Mouse (Mus musculus) midbrain, embryonic 13.5 days (tissue): ENCODE results near the gene Mab21l1. TPM values are rescaled to one million over a fixed set of nuclear protein-coding genes. Genes with fewer than 3 reads are reported as not detected.

Source experiments
- ATAC-seq: fragments of 200-750 bp; cut with Nextera tagmentation; 2 replicates; pipeline ENCODE4 v1.8.0; 2017; ENCODE audit warnings: mild to moderate bottlenecking, moderate TSS enrichment, moderate library complexity
- H3K27ac ChIP-seq: fragments of 300-500 bp; sonication (generic); 2 replicates; pipeline ENCODE4 v1.5.1; 2015; ENCODE audit warnings: inconsistent platforms, mild to moderate bottlenecking, moderate library complexity
- H3K27me3 ChIP-seq: fragments of 300-500 bp; sonication (generic); 2 replicates; pipeline ENCODE4 v1.6.1; 2015; ENCODE audit warnings: mild to moderate bottlenecking, inconsistent platforms
- H3K36me3 ChIP-seq: fragments of 300-500 bp; sonication (generic); 2 replicates; pipeline ENCODE4 v1.6.1; 2015; ENCODE audit warnings: mild to moderate bottlenecking, inconsistent platforms
- H3K4me1 ChIP-seq: fragments of 300-500 bp; sonication (generic); replicated peaks from 2 replicates; pipeline ENCODE4 v1.6.1; 2015; ENCODE audit warnings: inconsistent platforms
- H3K4me2 ChIP-seq: fragments of 300-500 bp; sonication (generic); replicated peaks from 2 replicates; pipeline ENCODE4 v1.6.1; 2015; ENCODE audit warnings: moderate library complexity, mild to moderate bottlenecking, inconsistent platforms
- H3K4me3 ChIP-seq: fragments of 300-500 bp; sonication (generic); replicated peaks from 2 replicates; pipeline ENCODE4 v1.5.1; 2015; ENCODE audit warnings: mild to moderate bottlenecking, inconsistent platforms
- H3K9ac ChIP-seq: fragments of 300-500 bp; sonication (generic); replicated peaks from 2 replicates; pipeline ENCODE4 v1.6.1; 2015; ENCODE audit warnings: mild to moderate bottlenecking, inconsistent platforms
- H3K9me3 ChIP-seq: fragments of 300-500 bp; sonication (generic); 2 replicates; pipeline ENCODE4 v1.6.1; 2016; ENCODE audit warnings: mild to moderate bottlenecking, inconsistent platforms
- WGBS: fragments of 180-500 bp; shearing (Covaris S2); methylation state at CpG from one replicate; pipeline ENCODE4 v1.1.7; 2015; 5-methylcytosine and 5-hydroxymethylcytosine counted together
- polyA plus RNA-seq: library from polyadenylated mRNA; unstranded; fragments of >200 nt; fragmentation: Nextera tagmentation; extraction: Ambion mirVana; gene quantifications from 2 replicates; pipeline ENCODE4 v1.2.1, GENCODE M21; 2015

Gene Mab21l1
- 157 and 181 TPM in 2 replicates for polyA plus RNA-seq

DNA sequence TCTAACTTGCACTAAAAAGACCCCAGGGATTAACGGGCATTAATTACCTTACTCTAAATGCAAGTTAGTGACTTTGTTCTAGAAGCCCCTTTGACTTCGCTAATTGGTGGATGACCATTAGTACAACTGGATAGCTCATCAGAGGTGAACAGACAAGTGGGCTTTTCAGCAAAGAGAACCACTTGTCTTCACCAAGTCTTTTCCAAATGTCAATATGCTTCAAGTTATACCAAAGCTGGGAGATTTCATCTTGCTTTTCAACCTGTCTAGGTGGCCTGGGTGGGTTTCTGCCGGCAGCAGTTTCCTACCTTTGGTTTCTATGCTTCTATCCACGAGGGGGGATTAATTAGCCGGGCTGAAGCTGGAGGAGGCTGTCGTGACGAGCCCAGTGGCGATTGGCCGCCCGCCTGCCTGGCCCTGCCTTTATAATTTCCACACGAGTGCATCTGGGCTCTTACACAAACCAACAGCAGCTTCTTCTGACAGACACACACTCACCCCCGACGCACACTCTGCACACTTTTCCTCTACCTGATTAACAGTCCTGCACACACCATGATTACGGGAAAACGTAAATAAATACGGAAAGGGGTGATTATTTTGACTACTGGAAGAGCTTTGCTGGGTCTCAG lies at the start of gene Mab21l1:
Gene Mab21l1 (plus strand): TSS at position 455 of the 632 bp plus-strand sequence.
- H3K27ac ChIP-seq = peak within 1 kb of the TSS; percentile 94
- no peaks in the 10 kb centered on the region for H3K36me3 ChIP-seq
- peaks cover 58% of the 10 kb centered on the region for H3K4me1 ChIP-seq
- H3K9ac ChIP-seq = peak within 1 kb of the TSS; percentile 94
- H3K27me3 ChIP-seq = peaks cover 37% of the 10 kb centered on the region
- peak within 1 kb of the TSS; percentile 72 for H3K4me3 ChIP-seq
- H3K4me2 ChIP-seq = peak within 1 kb of the TSS; percentile 63
- under 1% methylated on average over 16 of the region's 16 CpGs for WGBS
- ATAC-seq = peak; percentile 74
- H3K9me3 ChIP-seq = no peaks in the 10 kb centered on the region

DNA sequence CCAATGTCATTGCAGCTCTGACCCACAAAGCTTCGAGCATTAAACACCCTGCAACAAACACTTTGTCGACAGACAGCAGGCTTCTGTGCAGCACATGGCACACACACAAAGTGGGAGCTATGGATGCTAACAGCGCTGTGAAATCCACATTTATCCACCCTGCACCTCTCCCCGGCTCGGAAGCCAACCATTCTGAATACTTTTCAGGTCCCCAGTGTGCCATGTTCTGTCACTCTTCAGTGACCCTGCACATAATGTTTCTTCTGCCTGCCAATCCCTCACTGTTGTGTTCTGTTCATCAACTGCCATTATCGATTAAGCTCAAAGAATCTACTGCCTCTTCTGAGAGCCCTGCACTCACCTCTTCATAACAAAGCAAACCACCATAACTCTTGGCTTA lies 48.6 kb upstream of the Mab21l1 start:
- no peak overlapping the region for H3K27ac ChIP-seq
- WGBS = 37% methylated on average over 6 of the region's 6 CpGs
- no peaks in the 10 kb centered on the region for H3K36me3 ChIP-seq
- no peaks in the 10 kb centered on the region for H3K9me3 ChIP-seq
- no peak for ATAC-seq
- no peak overlapping the region for H3K9ac ChIP-seq
- peaks cover 14% of the 10 kb centered on the region for H3K4me1 ChIP-seq
- H3K4me2 ChIP-seq = no peak overlapping the region
- no peak overlapping the region for H3K4me3 ChIP-seq
- H3K27me3 ChIP-seq = no peaks in the 10 kb centered on the region

DNA sequence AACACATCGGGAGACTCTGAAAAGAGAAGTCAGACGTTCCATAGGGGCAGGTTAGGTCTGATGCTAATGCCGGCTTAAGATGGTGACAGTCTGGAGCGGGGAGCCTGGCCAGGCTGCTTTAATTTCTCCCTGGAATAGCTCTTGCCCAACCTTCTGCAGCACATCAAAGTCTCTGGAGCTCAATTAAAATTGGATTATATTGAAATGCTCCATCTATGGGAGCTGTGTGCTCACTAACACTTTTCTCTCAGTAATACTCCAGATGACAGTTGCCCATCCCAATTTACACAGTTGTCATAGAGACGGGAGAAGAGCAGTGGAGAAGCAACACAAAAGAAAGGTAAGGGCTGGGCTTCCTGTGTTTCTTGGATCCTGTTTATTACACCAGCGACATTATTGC lies 40.9 kb upstream of the Mab21l1 start:
- ATAC-seq = peak; percentile 87

DNA sequence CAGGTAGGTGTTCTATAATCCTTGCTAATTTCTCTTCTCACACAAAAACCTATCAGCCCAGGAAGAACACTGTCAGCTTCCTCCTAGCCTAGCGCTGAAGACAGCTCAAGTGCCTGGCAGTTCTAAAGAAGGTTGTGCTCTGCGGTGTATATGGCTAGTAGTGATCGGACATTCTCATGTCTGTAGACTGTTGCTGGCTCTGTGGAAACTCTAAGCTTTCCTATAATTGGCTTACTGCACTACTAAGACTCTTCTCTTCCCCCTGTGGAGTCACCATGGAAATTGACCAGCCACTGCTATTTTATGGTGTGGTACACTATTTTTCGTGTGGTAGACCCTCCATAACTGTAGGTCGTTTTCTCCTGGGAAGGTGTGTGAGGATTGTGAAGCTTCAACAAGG lies 40.1 kb upstream of the Mab21l1 start:
- Histone ChIP-seq H3K9me3 (no peaks in the 10 kb centered on the region), H3K27ac (peak overlapping the region; percentile 91), H3K27me3 (no peaks in the 10 kb centered on the region), H3K9ac (no peak overlapping the region), H3K36me3 (no peaks in the 10 kb centered on the region), H3K4me3 (no peak overlapping the region), H3K4me2 (peak overlapping the region; percentile 20), H3K4me1 (peaks cover 45% of the 10 kb centered on the region)
- peak; percentile 31; the same call in 1 of the 2 replicates for ATAC-seq
- 51% methylated on average over 5 of the region's 5 CpGs for WGBS

More for the DNA sequence above, 40.9 kb upstream of the Mab21l1 start:
- Histone ChIP-seq H3K4me3 (no peak overlapping the region), H3K27me3 (no peaks in the 10 kb centered on the region), H3K9me3 (no peaks in the 10 kb centered on the region), H3K4me1 (peaks cover 45% of the 10 kb centered on the region), H3K9ac (no peak overlapping the region), H3K4me2 (peak overlapping the region; percentile 28), H3K27ac (peak overlapping the region; percentile 91), H3K36me3 (no peaks in the 10 kb centered on the region)
- WGBS = 11% methylated on average over 6 of the region's 6 CpGs

DNA sequence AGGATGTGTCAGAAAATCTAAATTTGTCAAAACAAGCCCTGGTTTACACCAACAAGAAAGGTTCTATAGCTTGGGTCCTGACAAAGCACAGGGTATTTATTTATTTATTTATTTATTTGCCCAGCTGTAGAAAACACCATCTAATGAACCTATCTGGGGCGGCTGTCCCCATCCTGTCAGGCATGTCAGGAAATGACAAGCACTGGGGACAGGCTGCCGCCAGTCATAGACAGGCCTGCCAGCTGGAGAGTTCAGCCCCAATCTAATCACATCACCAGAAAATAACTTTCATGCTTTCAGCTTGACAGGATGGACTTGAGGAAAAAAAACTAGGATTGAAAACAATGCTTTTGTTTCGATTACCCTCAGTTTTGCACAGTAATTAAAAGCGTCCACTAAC lies 39.7 kb upstream of the Mab21l1 start:
- H3K27me3 ChIP-seq = no peaks in the 10 kb centered on the region
- peak; percentile 68 for ATAC-seq
- no peaks in the 10 kb centered on the region for H3K9me3 ChIP-seq
- H3K4me3 ChIP-seq = no peak overlapping the region
- peak overlapping the region; percentile 91 for H3K27ac ChIP-seq
- no peaks in the 10 kb centered on the region for H3K36me3 ChIP-seq
- H3K4me2 ChIP-seq = peak overlapping the region; percentile 20
- H3K9ac ChIP-seq = no peak overlapping the region
- WGBS = 27% methylated on average over 4 of the region's 4 CpGs
- peaks cover 47% of the 10 kb centered on the region for H3K4me1 ChIP-seq

DNA sequence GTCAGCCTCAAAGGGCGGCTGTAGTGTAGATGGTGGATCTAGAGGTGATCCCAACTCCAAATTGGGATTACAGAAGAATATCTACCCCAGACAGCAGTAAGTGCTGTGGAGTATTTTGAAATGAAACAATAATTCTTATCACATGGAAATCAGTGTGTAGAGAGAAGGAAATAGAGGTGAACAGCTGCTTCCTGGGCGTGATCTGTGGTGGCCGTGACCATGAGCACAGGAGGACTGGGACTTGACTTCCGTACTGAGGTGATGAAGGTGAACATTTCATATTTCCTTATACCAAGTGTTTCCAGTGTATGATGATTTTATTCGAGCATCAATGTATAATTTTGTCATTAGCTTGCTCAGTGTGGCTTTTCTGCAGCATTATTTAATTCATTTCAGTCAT lies 38.4 kb upstream of the Mab21l1 start:
- Histone ChIP-seq H3K27me3 (no peaks in the 10 kb centered on the region), H3K9ac (no peak overlapping the region), H3K27ac (peak overlapping the region; percentile 91), H3K4me3 (no peak overlapping the region), H3K9me3 (no peaks in the 10 kb centered on the region), H3K4me1 (peaks cover 54% of the 10 kb centered on the region), H3K36me3 (no peaks in the 10 kb centered on the region), H3K4me2 (no peak overlapping the region)
- WGBS = 84% methylated on average over 5 of the region's 5 CpGs
- ATAC-seq = no peak

DNA sequence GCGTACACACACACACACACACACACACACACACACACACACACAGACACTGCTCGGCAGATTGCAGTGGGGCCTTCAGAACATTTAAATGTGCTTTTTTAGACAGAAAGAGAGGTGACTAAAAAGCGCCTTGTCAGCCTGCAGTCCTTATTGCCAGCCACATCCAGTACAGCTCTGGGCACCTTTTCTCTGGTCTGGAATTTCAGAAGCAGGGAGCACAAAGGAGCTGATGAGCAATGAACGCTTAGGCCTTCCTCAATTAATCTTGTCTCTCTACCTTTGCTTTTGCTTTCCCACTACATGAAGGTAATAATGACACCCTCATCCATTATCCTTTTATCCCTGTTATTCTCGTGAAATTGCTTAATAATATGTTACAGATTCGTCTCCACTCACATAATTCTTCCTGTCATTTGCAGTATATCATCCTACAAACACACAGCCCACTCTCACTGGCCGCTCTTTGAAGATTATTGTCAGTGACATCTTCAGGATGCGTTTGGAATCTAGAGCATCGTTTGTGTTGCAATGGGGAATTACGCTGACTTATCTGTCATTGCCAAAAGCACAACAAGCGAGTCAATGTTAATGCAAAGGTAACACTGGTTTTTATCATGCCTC lies 31.8 kb upstream of the Mab21l1 start:
- Histone ChIP-seq H3K27ac (peak overlapping the region; percentile 88), H3K27me3 (no peaks in the 10 kb centered on the region), H3K9ac (no peak overlapping the region), H3K4me3 (no peak overlapping the region), H3K4me1 (peaks cover 53% of the 10 kb centered on the region), H3K36me3 (no peaks in the 10 kb centered on the region), H3K9me3 (no peaks in the 10 kb centered on the region), H3K4me2 (no peak overlapping the region)
- WGBS = 45% methylated on average over 11 of the region's 11 CpGs
- peak; percentile 64 for ATAC-seq

DNA sequence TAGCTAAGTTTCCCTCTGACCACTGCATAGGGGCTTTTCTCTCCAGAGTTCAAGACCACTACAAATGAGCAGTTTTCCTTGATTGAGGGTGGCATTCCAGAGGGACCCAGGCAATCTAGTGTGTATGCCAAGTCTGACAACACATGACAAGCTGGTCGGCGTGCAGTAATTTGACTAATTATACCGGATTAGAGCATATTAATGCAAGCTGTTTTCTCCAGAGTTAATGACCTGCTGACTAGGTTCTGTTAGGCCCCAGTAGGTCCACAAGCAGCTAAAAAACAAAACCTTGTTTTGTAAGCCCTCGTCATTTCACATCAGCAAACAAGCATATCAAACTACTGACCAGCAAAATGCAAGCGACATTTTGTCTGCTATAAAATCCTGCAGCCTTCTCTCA lies 30.9 kb upstream of the Mab21l1 start:
- no peak overlapping the region for H3K4me2 ChIP-seq
- 34% methylated on average over 5 of the region's 5 CpGs for WGBS
- peak overlapping the region; percentile 88 for H3K27ac ChIP-seq
- peak overlapping the region; percentile 24; the same call in 1 of the 2 replicates for H3K9ac ChIP-seq
- ATAC-seq = no peak
- peaks cover 61% of the 10 kb centered on the region for H3K4me1 ChIP-seq
- no peaks in the 10 kb centered on the region for H3K36me3 ChIP-seq
- H3K4me3 ChIP-seq = no peak overlapping the region
- no peaks in the 10 kb centered on the region for H3K9me3 ChIP-seq
- H3K27me3 ChIP-seq = no peaks in the 10 kb centered on the region

DNA sequence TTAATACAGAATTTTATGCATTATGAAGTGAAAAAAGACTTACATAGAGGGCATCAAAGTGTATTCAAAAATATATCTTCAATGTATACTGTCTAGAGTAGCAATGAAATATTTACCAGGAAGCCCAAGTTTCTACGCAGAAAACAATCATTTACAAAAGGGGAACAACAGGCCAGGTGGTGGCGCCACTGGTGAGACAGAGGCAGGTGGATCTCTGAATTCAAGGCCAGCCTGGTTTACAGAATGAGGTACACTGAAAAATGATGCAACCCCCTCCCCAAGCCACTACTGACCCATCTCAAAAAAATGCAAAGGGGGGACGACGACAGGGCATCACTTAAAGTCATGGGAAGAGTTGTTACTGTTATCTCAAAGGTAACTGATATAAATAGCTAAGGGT lies 29.8 kb upstream of the Mab21l1 start:
- H3K9me3 ChIP-seq = no peaks in the 10 kb centered on the region
- no peak overlapping the region for H3K9ac ChIP-seq
- no peak overlapping the region for H3K4me3 ChIP-seq
- no peaks in the 10 kb centered on the region for H3K36me3 ChIP-seq
- peaks cover 72% of the 10 kb centered on the region for H3K4me1 ChIP-seq
- H3K4me2 ChIP-seq = no peak overlapping the region
- H3K27me3 ChIP-seq = no peaks in the 10 kb centered on the region
- no peak overlapping the region for H3K27ac ChIP-seq
- no peak for ATAC-seq
- WGBS = 82% methylated on average over 4 of the region's 4 CpGs

DNA sequence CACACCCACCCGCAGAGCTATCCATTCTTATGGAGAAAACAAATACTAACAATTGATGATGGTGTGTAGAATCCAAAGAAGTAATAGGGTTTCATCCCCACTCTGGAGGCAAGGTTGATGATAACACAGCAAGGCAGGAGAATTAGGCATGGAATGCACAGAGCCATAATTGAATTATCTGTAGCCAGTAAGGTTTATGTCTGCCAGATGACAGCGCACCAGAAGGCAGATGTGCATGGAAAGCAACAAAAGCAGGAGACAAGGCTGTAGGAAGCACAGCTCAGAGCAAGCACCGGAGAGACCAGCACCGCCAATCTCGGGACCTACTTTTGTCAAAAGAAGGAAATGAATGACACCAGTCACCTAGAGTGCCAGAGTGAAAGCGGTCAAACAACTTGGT lies 28.4 kb upstream of the Mab21l1 start:
- no peak overlapping the region for H3K9ac ChIP-seq

DNA sequence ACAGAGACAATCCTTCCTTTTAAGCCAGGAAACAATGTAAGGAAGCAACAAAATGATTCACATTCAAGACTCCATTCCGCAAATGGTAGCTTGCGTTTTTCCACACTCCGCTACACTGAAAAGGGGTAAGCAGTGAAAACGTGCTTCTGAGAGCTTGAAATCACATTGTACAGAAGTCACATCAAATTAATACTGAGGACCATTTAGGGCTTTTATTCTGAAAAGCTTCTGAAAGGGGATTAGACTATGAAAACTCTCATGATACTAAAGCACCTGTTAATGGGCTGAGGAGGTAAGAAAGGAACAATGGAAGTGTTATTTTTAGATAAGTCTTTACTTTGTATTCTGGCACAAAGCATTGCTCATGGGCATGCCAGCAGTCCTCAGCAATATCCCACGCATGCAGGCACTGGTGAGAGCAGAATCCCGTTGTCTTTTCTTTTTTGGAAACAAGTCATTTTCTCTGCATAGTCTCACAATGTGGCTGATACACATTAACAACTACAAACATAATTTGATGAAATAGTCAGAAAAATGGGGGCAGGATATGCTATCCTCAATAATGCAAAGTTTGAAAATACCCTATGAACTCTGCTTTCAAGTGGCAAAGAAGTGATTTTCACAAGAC lies 27.2 kb upstream of the Mab21l1 start:
- Histone ChIP-seq H3K27me3 (no peaks in the 10 kb centered on the region), H3K4me1 (peaks cover 70% of the 10 kb centered on the region), H3K4me3 (no peak overlapping the region), H3K9me3 (no peaks in the 10 kb centered on the region), H3K27ac (peak overlapping the region; percentile 88), H3K9ac (no peak overlapping the region), H3K36me3 (no peaks in the 10 kb centered on the region), H3K4me2 (0 out of 2 replicates have a peak overlapping the region, but pooled peaks have one; percentile 5)
- WGBS = 19% methylated on average over 6 of the region's 6 CpGs
- ATAC-seq = 0 out of 2 replicates have a peak, but pooled peaks have one; percentile 9

More for the DNA sequence above, 28.4 kb upstream of the Mab21l1 start:
- Histone ChIP-seq H3K4me3 (no peak overlapping the region), H3K27me3 (no peaks in the 10 kb centered on the region), H3K27ac (peak overlapping the region; percentile 88), H3K4me1 (peaks cover 73% of the 10 kb centered on the region), H3K9me3 (no peaks in the 10 kb centered on the region), H3K4me2 (no peak overlapping the region), H3K36me3 (no peaks in the 10 kb centered on the region)
- WGBS = 68% methylated on average over 6 of the region's 6 CpGs
- no peak for ATAC-seq
